Mouse (Mus musculus): ENCODE data around the gene Atrx. TPM values are rescaled to one million over a fixed set of nuclear protein-coding genes. Genes with fewer than 3 reads are reported as not detected.

The Atrx gene
- total RNA-seq, 2 experiments from 2014 or later, result 80.8 to 129 TPM

DNA sequence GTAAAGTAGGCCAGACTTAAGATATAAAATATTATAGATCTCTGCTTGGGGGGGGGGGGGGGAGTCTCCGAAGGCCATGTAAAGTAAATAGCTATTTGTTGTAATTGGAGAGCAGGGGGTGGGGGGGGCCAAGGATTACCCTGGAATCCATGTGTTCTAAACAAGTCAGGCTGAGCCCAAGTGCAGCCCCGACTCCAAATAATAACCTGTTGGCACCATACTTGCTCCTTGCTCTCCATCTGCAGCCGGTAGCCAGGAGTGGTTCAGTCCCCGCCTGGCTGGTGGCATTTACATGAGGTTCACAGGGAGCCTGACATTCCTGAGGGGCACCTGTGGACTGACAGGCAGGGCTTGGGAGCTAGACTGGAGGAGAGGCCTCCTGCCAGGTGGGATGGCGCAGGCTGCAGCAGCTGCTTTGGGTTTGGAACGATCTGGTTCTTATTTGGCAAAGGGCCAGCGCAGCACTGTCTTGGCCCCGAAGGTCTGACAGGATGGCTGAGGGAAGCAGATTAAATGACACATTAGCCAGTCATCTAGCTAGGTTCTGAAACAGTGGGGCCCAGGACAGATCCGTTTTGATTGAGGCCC lies 161.9 kb downstream of the Atrx start:
- peak; percentile 9 for DNase-seq

DNA sequence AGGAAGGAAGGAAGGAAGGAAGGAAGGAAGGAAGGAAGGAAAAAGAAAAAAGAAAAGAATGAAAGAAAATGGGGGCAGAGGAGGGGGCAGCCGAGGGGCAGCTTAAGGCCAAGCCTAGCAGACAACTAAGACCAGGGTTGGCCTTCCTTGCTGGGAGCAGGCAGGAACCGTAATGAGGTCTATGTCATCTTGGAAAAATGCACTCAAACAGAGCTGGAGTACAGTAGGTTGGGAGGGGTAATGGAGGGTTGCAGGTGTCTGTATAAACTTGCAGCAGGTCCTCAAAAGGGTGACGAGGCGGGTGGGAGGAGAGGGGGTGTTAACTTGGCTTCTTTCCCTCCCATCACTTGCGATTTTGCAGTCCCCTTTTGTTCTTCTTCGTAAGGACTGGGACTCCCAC lies 163.2 kb downstream of the Atrx start:
- DNase-seq, result no peak

- DNase-seq, result peak; percentile 3
Observed at GRCm38 (mm10) chrX:105765005-105765706, 164.0 kb downstream of the Atrx start.

GRCm38 (mm10) chrX:105764162-105765004 lies 164.8 kb downstream of the Atrx start, which contains the start of gene Fgf16:
Gene Fgf16 (plus strand): TSS chrX:105764279.
- peak; percentile 18 for DNase-seq

- DNase-seq, result peak; percentile 14
Observed at GRCm38 (mm10) chrX:105763612-105764011, 165.6 kb downstream of the Atrx start.

DNA sequence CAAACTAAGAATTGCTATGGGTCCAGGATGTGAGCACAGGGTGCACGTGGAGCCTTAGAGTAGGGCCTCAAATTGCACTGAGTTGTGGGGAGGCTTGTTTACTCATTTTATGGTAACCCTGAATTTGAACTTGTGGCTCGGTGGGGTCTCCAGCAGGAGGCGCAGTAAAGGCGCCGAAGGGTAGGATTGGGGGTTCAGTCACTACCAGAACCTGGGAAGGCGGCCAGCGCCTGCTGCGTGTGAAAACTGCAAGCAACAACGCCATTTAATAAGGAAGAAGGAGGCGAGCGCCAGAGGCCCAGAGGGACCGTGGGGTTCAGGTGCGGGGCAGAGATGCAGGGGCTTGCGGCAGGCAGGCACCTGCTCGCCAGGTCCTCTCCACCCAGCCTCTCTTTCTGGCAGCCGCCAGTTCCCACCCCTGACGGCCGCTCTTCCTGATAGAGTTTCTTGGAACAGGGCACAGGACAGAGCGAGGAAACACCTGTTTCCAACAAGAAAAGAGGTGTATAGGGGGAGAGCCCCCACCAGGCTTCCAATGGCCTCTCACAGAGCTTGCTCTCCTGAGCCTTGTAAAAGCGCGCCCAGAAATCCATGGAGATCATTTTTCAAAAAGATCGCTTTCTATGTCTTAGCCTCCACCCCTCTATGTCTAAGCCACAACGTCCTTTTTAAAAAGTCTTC lies 166.2 kb downstream of the Atrx start:
- DNase-seq, result peak; percentile 20

Other genes with a start within 250 kb of the Atrx start
- gene Fgf16, start 165.1 kb downstream of the Atrx start, total RNA-seq (2021), result 1 to 10 TPM in 1 of 2 experiments, under 1 TPM in 1; 0.90 to 1.9 TPM
- 10 to 100 TPM; 55.0 to 59.2 TPM for gene Magt1, start 82.5 kb upstream of the Atrx start, total RNA-seq (2021)
- 100 to 1,000 TPM; 959 to 981 TPM for gene Cox7b, start 86.3 kb upstream of the Atrx start, total RNA-seq (2021)
- 10 to 100 TPM; 22.9 to 26.2 TPM for gene Atp7a, start 97.9 kb upstream of the Atrx start, total RNA-seq (2021)
- gene Tlr13, start 213.8 kb upstream of the Atrx start, total RNA-seq (2021), result 1 to 10 TPM; 1.2 to 1.5 TPM